Mouse (Mus musculus) heart, embryonic 13.5 days (tissue): ENCODE results near the gene Uggt2. TPM values are rescaled to one million over a fixed set of nuclear protein-coding genes. Genes with fewer than 3 reads are reported as not detected.

ENCODE experiments used
- ATAC-seq: fragments of 200-750 bp; cut with Nextera tagmentation; 2 replicates; pipeline ENCODE4 v1.8.0; 2017; ENCODE audit warnings: moderate TSS enrichment; ENCODE audit not compliant: insufficient number of reproducible peaks, low FRiP score, low TSS enrichment; ENCODE audit errors: extremely low read depth
- H3K27ac ChIP-seq: fragments of 300-500 bp; sonication (generic); replicated peaks from 2 replicates; pipeline ENCODE4 v1.5.1; 2015; ENCODE audit warnings: moderate library complexity, mild to moderate bottlenecking, inconsistent platforms
- H3K27me3 ChIP-seq: fragments of 300-500 bp; sonication (generic); replicated peaks from 2 replicates; pipeline ENCODE4 v1.6.1; 2015; ENCODE audit warnings: mild to moderate bottlenecking, inconsistent platforms
- H3K36me3 ChIP-seq: fragments of 300-500 bp; sonication (generic); 2 replicates; pipeline ENCODE4 v1.6.1; 2015; ENCODE audit warnings: mild to moderate bottlenecking, inconsistent platforms
- H3K4me1 ChIP-seq: fragments of 300-500 bp; sonication (generic); 2 replicates; pipeline ENCODE4 v1.6.1; 2015; ENCODE audit warnings: inconsistent platforms
- H3K4me2 ChIP-seq: fragments of 300-500 bp; sonication (generic); 2 replicates; pipeline ENCODE4 v1.6.1; 2015; ENCODE audit warnings: inconsistent platforms, mild to moderate bottlenecking, moderate library complexity
- H3K4me3 ChIP-seq: fragments of 300-500 bp; sonication (generic); 2 replicates; pipeline ENCODE4 v1.5.1; 2015; ENCODE audit warnings: moderate library complexity, mild to moderate bottlenecking, inconsistent platforms
- H3K9ac ChIP-seq: fragments of 300-500 bp; sonication (generic); 2 replicates; pipeline ENCODE4 v1.6.1; 2015; ENCODE audit warnings: inconsistent platforms, mild to moderate bottlenecking, moderate library complexity
- H3K9me3 ChIP-seq: fragments of 300-500 bp; sonication (generic); 2 replicates; pipeline ENCODE4 v1.6.1; 2016; ENCODE audit warnings: inconsistent platforms
- WGBS: fragments of 180-500 bp; shearing (Covaris S2); methylation state at CpG from one replicate; pipeline ENCODE4 v1.1.7; 2015; ENCODE audit warnings: mixed read lengths; 5-methylcytosine and 5-hydroxymethylcytosine counted together
- polyA plus RNA-seq: library from polyadenylated mRNA; unstranded; fragments of >200 nt; fragmentation: Nextera tagmentation; extraction: Ambion mirVana; gene quantifications from 2 replicates; pipeline ENCODE4 v1.2.1, GENCODE M21; 2015

Gene Uggt2
- polyA plus RNA-seq, result 6.8 and 7.2 TPM in 2 replicates

DNA sequence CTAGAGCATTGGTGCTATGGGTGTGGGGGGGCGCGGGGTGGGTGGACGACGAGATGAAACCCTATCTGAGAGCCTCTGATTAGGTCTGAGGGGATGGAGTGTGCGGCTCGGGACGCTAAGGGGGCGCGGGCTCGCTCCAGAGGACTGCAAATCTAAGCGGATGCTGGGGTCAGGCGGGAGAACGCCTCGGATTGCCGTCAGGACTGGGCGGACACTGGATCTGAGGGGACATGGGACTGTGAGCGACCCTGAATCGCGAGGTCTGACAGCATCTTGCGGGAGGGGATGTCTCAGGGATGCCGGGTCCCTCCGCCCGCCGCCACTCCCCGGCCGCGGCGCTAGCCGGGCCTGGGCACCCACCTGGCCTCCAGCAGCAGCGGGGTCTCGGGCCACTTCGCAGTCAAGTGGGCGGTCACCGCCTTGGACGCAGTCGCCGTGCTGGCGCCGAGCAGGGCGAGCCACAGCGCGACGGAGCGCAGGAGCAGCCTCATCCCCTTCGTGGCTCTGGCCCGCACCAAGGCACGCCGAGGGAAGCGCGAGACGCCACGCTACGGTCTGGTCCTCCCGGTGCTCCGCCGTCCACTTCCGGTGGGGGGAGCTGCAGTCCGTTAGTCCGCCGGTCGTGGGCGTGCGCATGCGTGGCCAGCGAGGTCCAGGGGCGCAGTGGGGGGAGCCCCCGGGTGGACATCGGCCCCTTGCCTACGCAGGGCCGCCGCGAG is at the start of gene Uggt2:
TSS of gene Uggt2 (minus strand) at position 580 of the 719 bp plus-strand sequence.
- WGBS, result under 1% methylated on average over 69 of the region's 72 CpGs
- ATAC-seq, result peak; percentile 82
- H3K36me3 ChIP-seq, result peaks cover 5% of the 10 kb centered on the region; the same call in 1 of the 2 replicates

GRCm38 (mm10) chr14:119139381-119139950 is 40.2 kb upstream of the Uggt2 start:
- Histone ChIP-seq H3K4me3 (peak overlapping the region; percentile 76), H3K4me1 (peaks cover 12% of the 10 kb centered on the region), H3K4me2 (peak overlapping the region; percentile 100), H3K9ac (no peak overlapping the region), H3K36me3 (no peaks in the 10 kb centered on the region), H3K27me3 (peaks cover 75% of the 10 kb centered on the region), H3K9me3 (no peaks in the 10 kb centered on the region), H3K27ac (no peak overlapping the region)
- WGBS, result 42% methylated on average over 9 of the region's 9 CpGs
- ATAC-seq, result no peak

More for the DNA sequence above, at the start of gene Uggt2:
- peak within 1 kb of the TSS; percentile 82 for H3K4me3 ChIP-seq
- no peaks in the 10 kb centered on the region for H3K9me3 ChIP-seq
- H3K9ac ChIP-seq, result peak within 1 kb of the TSS; percentile 86
- H3K27me3 ChIP-seq, result no peaks in the 10 kb centered on the region
- H3K4me2 ChIP-seq, result peak within 1 kb of the TSS; percentile 84
- peaks cover 9% of the 10 kb centered on the region for H3K4me1 ChIP-seq
- peak within 1 kb of the TSS; percentile 55 for H3K27ac ChIP-seq

GRCm38 (mm10) chr14:119138786-119139100 is 39.5 kb upstream of the Uggt2 start:
- H3K9ac ChIP-seq, result peak overlapping the region; percentile 80
- no peaks in the 10 kb centered on the region for H3K36me3 ChIP-seq
- ATAC-seq, result no peak
- peaks cover 12% of the 10 kb centered on the region for H3K4me1 ChIP-seq
- peak overlapping the region; percentile 76 for H3K4me3 ChIP-seq
- H3K9me3 ChIP-seq, result no peaks in the 10 kb centered on the region
- H3K27me3 ChIP-seq, result peaks cover 82% of the 10 kb centered on the region
- no peak overlapping the region for H3K27ac ChIP-seq
- peak overlapping the region; percentile 100 for H3K4me2 ChIP-seq
- WGBS, result 1% methylated on average over 20 of the region's 20 CpGs

DNA sequence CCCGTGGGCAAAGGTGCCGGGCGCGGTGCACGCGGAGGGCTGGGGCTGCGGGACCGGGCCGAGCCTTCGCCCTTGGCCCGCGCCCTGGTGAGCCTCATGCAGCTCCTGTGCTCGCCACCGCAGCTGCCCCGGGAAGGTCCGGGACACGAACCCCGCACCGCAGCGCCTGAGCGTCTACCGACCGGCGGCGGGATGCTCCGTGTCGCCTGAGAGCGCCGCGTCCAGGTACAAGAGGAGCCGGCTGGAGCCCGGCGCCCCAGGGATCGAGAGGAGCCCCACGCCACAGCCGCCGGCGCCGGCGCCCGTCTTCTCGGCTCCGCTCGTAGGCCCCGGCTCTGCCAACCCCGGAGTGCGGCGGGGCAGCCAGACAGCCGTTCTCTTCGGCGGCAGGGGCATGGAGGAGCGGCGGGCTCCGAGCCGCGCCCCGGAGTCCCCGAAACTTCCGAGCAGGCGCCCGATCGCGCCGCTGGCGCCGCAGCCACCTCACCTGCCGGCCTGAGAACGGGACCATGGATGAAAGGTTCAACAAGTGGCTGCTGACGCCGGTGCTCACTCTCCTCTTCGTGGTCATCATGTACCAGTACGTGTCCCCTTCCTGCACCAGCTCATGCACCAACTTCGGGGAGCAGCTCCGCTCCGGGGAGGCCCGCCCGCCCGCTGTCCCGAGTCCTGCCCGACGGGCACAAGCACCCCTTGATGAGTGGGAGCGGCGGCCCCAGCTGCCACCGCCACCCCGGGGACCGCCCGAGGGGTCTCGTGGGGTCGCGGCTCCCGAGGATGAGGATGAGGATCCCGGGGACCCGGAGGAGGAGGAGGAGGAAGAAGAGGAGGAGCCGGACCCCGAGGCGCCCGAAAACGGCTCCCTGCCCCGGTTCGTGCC is 38.9 kb upstream of the Uggt2 start, which contains the start of gene Hs6st3:
TSS of gene Hs6st3 (plus strand) at position 436 of the 880 bp plus-strand sequence.
- Histone ChIP-seq H3K27ac (no peak within 1 kb of the TSS), H3K9me3 (no peaks in the 10 kb centered on the region), H3K4me3 (peak within 1 kb of the TSS; percentile 76), H3K4me2 (peak within 1 kb of the TSS; percentile 100), H3K36me3 (no peaks in the 10 kb centered on the region), H3K4me1 (peaks cover 12% of the 10 kb centered on the region), H3K27me3 (peaks cover 84% of the 10 kb centered on the region), H3K9ac (peak within 1 kb of the TSS; percentile 80)
- ATAC-seq, result no peak; the same call in 1 of the 2 replicates
- WGBS, result under 1% methylated on average over 97 of the region's 100 CpGs

DNA sequence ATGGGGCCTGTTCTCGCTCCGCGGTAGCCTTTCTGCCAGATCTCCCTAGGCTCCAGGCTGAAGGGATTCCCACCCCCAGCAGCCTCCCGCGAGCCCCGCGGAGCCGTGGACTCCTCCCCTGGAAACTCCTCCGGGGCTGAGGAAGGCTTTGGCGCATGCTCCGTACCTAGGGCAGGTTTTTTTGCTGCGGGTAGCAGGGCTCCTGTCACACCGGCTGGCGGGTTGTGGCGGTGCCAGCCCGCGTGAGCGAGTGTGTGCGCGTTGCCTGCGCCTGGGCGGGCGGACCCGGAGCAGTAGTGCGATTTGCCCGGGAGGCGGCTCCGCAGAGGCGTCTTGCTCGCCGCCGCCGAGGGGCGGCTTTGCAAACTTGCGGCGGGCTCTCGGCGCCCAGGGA is 38.3 kb upstream of the Uggt2 start:
- Histone ChIP-seq H3K27ac (no peak overlapping the region), H3K9ac (peak overlapping the region; percentile 80), H3K36me3 (no peaks in the 10 kb centered on the region), H3K4me1 (peaks cover 12% of the 10 kb centered on the region), H3K4me3 (peak overlapping the region; percentile 76), H3K27me3 (peaks cover 84% of the 10 kb centered on the region), H3K4me2 (peak overlapping the region; percentile 100), H3K9me3 (no peaks in the 10 kb centered on the region)
- ATAC-seq, result peak; percentile 34; the same call in 1 of the 2 replicates
- under 1% methylated on average over 35 of the region's 38 CpGs for WGBS

GRCm38 (mm10) chr14:119127330-119127729 is 28.1 kb upstream of the Uggt2 start:
- no peak overlapping the region for H3K27ac ChIP-seq
- H3K27me3 ChIP-seq, result 0 out of 2 replicates have a peak, but pooled peaks cover 3% of the 10 kb centered on the region
- 87% methylated on average over 2 of the region's 2 CpGs for WGBS
- H3K4me3 ChIP-seq, result no peak overlapping the region
- H3K4me1 ChIP-seq, result peaks cover 5% of the 10 kb centered on the region; the same call in 1 of the 2 replicates
- peak; percentile 19; the same call in 1 of the 2 replicates for ATAC-seq
- H3K9ac ChIP-seq, result no peak overlapping the region
- H3K4me2 ChIP-seq, result no peak overlapping the region
- no peaks in the 10 kb centered on the region for H3K9me3 ChIP-seq
- no peaks in the 10 kb centered on the region for H3K36me3 ChIP-seq

GRCm38 (mm10) chr14:119125840-119126239 is 26.6 kb upstream of the Uggt2 start:
- no peak overlapping the region for H3K4me2 ChIP-seq
- H3K27ac ChIP-seq, result no peak overlapping the region
- WGBS, result 62% methylated on average over 4 of the region's 4 CpGs
- H3K9ac ChIP-seq, result no peak overlapping the region
- no peaks in the 10 kb centered on the region for H3K9me3 ChIP-seq
- H3K4me1 ChIP-seq, result peaks cover 5% of the 10 kb centered on the region; the same call in 1 of the 2 replicates
- no peaks in the 10 kb centered on the region for H3K36me3 ChIP-seq
- no peak overlapping the region for H3K4me3 ChIP-seq
- no peak for ATAC-seq
- no peaks in the 10 kb centered on the region for H3K27me3 ChIP-seq

DNA sequence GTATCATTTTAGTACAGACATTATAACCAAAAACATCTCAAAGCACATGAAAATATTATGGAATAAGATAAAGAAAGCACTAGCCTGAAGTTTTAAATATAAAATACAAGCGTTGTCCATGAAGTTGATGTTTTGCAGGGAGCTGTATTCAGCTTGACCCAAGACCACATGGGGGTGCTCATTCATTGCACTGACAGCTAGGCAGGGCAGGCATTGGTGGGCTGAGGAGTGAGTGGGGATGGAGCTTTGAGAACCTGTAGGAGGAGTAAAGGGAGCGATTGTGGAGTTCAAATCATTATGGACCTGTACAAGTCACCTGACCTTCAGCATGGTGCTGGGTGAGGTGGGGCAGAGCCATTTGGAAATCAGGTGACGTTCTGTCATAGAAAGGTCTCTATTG is 24.8 kb upstream of the Uggt2 start:
- peak overlapping the region; percentile 51 for H3K4me3 ChIP-seq
- H3K27ac ChIP-seq, result no peak overlapping the region
- no peaks in the 10 kb centered on the region for H3K36me3 ChIP-seq
- H3K9ac ChIP-seq, result peak overlapping the region; percentile 76
- H3K9me3 ChIP-seq, result no peaks in the 10 kb centered on the region
- WGBS, result 27% methylated on average over 3 of the region's 3 CpGs
- peak overlapping the region; percentile 73 for H3K4me2 ChIP-seq
- H3K27me3 ChIP-seq, result no peaks in the 10 kb centered on the region
- ATAC-seq, result no peak
- H3K4me1 ChIP-seq, result peaks cover 5% of the 10 kb centered on the region; the same call in 1 of the 2 replicates

DNA sequence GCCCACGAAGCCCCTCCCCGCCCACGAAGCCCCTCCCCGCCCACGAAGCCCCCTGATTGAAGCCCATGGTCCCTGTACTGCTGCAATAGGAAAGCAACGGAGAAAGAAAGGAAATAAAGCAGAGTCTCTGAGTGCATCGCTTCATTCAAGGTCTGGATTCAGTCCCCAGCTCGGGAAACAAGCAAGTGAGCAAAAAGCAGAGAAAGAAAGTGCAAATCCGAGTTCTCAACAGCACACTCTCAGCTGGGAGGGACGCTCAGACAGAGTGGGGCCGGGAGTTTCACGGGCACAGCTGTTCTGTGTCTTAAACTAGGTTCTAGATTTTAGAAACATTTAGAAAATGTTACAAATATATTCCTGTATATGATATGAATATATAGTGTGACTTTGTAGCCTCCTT is 24.4 kb upstream of the Uggt2 start:
- 3% methylated on average over 12 of the region's 12 CpGs for WGBS
- ATAC-seq, result no peak

GRCm38 (mm10) chr14:119112558-119112957 is 13.3 kb upstream of the Uggt2 start:
- Histone ChIP-seq H3K4me2 (no peak overlapping the region), H3K27ac (no peak overlapping the region), H3K4me3 (no peak overlapping the region), H3K36me3 (no peaks in the 10 kb centered on the region), H3K9me3 (no peaks in the 10 kb centered on the region), H3K27me3 (no peaks in the 10 kb centered on the region), H3K4me1 (no peaks in the 10 kb centered on the region), H3K9ac (no peak overlapping the region)
- ATAC-seq, result no peak
- WGBS, result 67% methylated on average over 6 of the region's 6 CpGs

More for the DNA sequence above, 24.4 kb upstream of the Uggt2 start:
- no peaks in the 10 kb centered on the region for H3K36me3 ChIP-seq
- no peaks in the 10 kb centered on the region for H3K27me3 ChIP-seq
- H3K4me1 ChIP-seq, result peaks cover 5% of the 10 kb centered on the region; the same call in 1 of the 2 replicates
- no peak overlapping the region for H3K27ac ChIP-seq
- H3K9me3 ChIP-seq, result no peaks in the 10 kb centered on the region
- peak overlapping the region; percentile 51 for H3K4me3 ChIP-seq
- H3K4me2 ChIP-seq, result peak overlapping the region; percentile 73
- peak overlapping the region; percentile 76 for H3K9ac ChIP-seq

DNA sequence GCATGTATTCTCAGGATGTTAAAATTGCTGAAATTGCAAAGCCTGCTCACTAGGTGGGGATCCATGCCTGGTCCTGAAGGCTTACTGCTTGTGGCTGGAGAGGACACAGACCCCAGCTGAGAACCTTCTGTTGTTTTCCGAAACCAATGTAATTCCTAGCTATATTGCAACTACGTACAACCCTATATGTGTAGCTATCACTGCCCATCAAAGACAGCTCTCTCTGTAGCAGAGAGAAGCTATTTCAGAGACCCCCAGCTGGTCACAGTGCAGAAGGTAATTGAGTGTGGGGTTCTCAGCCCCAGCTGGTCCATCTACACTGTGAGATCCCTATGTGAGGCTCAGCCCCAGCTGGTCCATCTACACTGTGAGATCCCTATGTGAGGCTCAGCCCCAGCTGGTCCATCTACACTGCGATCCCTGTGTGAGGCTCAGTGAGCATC is 10.6 kb upstream of the Uggt2 start:
- no peak overlapping the region for H3K4me3 ChIP-seq
- H3K36me3 ChIP-seq, result no peaks in the 10 kb centered on the region
- ATAC-seq, result no peak
- H3K4me2 ChIP-seq, result no peak overlapping the region
- no peaks in the 10 kb centered on the region for H3K9me3 ChIP-seq
- no peaks in the 10 kb centered on the region for H3K27me3 ChIP-seq
- 77% methylated on average over 3 of the region's 3 CpGs for WGBS
- H3K27ac ChIP-seq, result no peak overlapping the region
- no peak overlapping the region for H3K9ac ChIP-seq
- no peaks in the 10 kb centered on the region for H3K4me1 ChIP-seq
